Mouse (Mus musculus) embryonic facial prominence, embryonic 10.5 days (tissue): ENCODE data around the gene Rab11fip3. TPM values are rescaled to one million over a fixed set of nuclear protein-coding genes. Genes with fewer than 3 reads are reported as not detected.

Experiments
- DNase-seq: peaks from one replicate; pipeline ENCODE4 v3.0.0-alpha.2; 2017; ENCODE audit warnings: low spot score
- H3K27ac ChIP-seq: fragments of 300-500 bp; sonication (generic); replicated peaks from 2 replicates; pipeline ENCODE4 v1.5.1; 2016; ENCODE audit warnings: mild to moderate bottlenecking
- H3K27me3 ChIP-seq: fragments of 300-500 bp; sonication (generic); replicated peaks from 2 replicates; pipeline ENCODE4 v1.6.1; 2016; ENCODE audit warnings: low read depth, mild to moderate bottlenecking; ENCODE audit not compliant: poor library complexity, severe bottlenecking
- H3K36me3 ChIP-seq: fragments of 300-500 bp; sonication (generic); replicated peaks from 2 replicates; pipeline ENCODE4 v1.6.1; 2016; ENCODE audit warnings: mild to moderate bottlenecking, moderate library complexity
- H3K4me1 ChIP-seq: fragments of 300-500 bp; sonication (generic); 2 replicates; pipeline ENCODE4 v1.6.1; 2016
- H3K4me3 ChIP-seq: fragments of 300-500 bp; sonication (generic); 2 replicates; pipeline ENCODE4 v1.5.1; 2016; ENCODE audit warnings: mild to moderate bottlenecking, moderate library complexity
- H3K9me3 ChIP-seq: fragments of 300-500 bp; sonication (generic); 2 replicates; pipeline ENCODE4 v1.6.1; 2016; ENCODE audit warnings: mild to moderate bottlenecking
- WGBS: fragments of 180-500 bp; shearing (Covaris S2); methylation state at CpG from one replicate; pipeline ENCODE4 v1.1.7; 2016; 5-methylcytosine and 5-hydroxymethylcytosine counted together
- polyA plus RNA-seq: library from polyadenylated mRNA; unstranded; fragments of >200 nt; fragmentation: Nextera tagmentation; extraction: Ambion mirVana; gene quantifications from 2 replicates; pipeline ENCODE4 v1.2.1, GENCODE M21; 2016

The Rab11fip3 gene
- polyA plus RNA-seq, 1 experiment from 2014 or later: 25.3 TPM

- H3K27me3 ChIP-seq: peaks cover 59% of the 10 kb centered on the region
- 82% methylated on average over 5 of the region's 5 CpGs for WGBS
- H3K27ac ChIP-seq: no peak overlapping the region
- H3K36me3 ChIP-seq: peaks cover 17% of the 10 kb centered on the region
- H3K9me3 ChIP-seq: no peaks in the 10 kb centered on the region
- no peak for DNase-seq
- no peak overlapping the region for H3K4me3 ChIP-seq
- peaks cover 40% of the 10 kb centered on the region for H3K4me1 ChIP-seq
These were observed 116.2 kb downstream of the Rab11fip3 start for GRCm38 (mm10) chr17:25953161-25953560.

DNA sequence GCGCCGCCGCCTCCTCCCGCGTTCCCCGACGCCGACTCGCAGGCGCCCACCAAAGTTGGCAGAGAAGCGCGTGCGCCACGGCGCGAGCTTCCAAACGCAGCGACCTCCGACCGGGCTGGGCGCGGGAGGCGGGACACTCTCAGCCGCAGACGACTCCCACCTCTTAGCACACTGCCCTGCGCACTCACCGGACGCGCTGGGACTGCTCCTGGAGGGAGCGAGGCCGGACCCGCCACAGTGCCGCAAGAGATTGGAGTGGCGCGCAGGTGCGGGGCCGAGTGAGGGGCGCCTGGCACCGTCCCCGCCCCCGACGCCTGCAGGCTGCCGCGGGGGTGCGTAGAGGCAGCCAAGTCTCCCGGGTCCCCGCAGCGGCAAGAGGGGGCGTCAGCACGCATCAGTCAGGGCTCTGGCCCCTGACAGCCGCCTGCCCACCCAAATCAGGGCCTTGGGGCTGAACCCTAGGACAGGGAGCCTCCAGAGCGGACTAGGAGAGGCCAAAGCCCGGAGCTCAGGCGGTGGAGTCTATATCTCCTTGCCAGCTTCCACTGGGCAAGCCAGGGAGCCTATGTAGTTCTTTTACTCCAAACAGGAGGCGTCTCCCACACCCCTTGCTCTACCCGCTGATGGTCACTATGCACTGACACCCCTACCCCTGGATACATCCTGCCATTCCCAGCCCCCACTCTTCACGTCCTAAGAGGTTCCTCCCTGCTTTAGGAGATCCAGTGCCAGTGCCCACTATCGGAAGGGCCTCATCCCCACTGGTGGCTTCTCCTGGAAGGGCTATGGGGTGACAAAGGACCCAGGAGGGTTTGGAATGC is 117.3 kb downstream of the Rab11fip3 start, which contains the start of gene A930017K11Rik:
Gene A930017K11Rik (minus strand): TSS at position 763 of the 821 bp plus-strand sequence.
- H3K36me3 ChIP-seq: peaks cover 5% of the 10 kb centered on the region; the same call in 1 of the 2 replicates
- no peaks in the 10 kb centered on the region for H3K9me3 ChIP-seq
- peaks cover 31% of the 10 kb centered on the region for H3K4me1 ChIP-seq
- peaks cover 59% of the 10 kb centered on the region for H3K27me3 ChIP-seq
- H3K27ac ChIP-seq: peak within 1 kb of the TSS; percentile 44; the same call in 1 of the 2 replicates
- DNase-seq: peak; percentile 53
- 1% methylated on average over 58 of the region's 58 CpGs for WGBS
- peak within 1 kb of the TSS; percentile 60 for H3K4me3 ChIP-seq

DNA sequence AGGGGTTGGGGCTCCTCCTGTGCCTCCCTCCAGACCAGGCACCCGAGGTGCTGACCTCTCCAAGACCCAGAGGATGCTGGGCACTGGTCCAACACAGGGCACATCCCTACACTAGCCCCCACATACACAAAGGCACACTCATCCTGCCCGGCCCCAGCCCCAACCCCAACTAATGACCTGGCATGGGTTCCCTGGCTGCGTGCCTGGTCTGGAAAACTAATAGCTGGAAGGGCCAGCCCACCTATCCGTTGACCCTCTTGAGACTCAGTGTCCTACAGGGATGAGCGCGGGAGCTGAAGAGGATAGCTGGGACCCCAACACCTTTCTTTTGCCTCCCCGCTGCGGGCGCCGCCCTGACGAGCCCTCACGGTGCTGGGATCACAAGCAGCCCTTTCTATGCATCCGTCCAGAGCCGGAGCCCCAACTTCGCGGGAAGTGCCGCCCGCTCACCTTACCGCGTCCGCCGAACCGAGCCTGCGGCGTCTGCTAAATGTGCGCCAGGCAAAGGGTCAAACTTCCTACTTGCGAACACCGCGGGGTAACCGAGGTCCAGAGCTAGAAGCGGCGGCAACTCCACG is 118.0 kb downstream of the Rab11fip3 start:
- under 1% methylated on average over 33 of the region's 33 CpGs for WGBS
- peaks cover 59% of the 10 kb centered on the region for H3K27me3 ChIP-seq
- H3K36me3 ChIP-seq: peaks cover 4% of the 10 kb centered on the region; the same call in 1 of the 2 replicates
- H3K9me3 ChIP-seq: no peaks in the 10 kb centered on the region
- peaks cover 24% of the 10 kb centered on the region for H3K4me1 ChIP-seq
- peak overlapping the region; percentile 60 for H3K4me3 ChIP-seq
- DNase-seq: no peak
- H3K27ac ChIP-seq: peak overlapping the region; percentile 44; the same call in 1 of the 2 replicates

DNA sequence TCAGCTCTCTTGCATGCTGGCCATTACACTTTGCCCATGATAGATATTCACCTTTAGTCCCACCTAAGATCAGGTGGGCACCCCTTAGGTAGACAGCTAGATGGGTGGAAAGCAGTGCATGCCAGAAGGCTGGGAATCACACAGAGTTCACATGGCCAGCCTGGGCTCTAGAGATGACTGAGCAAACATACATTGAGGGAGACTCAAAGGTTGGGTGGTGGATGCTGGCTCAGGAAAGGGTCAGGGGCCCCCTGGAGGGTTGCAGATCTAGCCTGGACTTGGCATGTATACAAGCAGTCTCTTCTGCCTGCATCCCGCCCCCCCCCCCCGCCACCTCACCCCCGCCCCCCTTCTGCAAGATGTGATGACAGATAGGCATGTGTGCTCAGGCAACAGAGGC is 118.6 kb downstream of the Rab11fip3 start:
- H3K27ac ChIP-seq: no peak overlapping the region
- no peaks in the 10 kb centered on the region for H3K36me3 ChIP-seq
- H3K27me3 ChIP-seq: peaks cover 59% of the 10 kb centered on the region
- H3K4me1 ChIP-seq: peaks cover 25% of the 10 kb centered on the region
- no peak for DNase-seq
- no peaks in the 10 kb centered on the region for H3K9me3 ChIP-seq
- H3K4me3 ChIP-seq: peak overlapping the region; percentile 60
- 10% methylated on average over 3 of the region's 3 CpGs for WGBS

GRCm38 (mm10) chr17:25949981-25950380 is 119.4 kb downstream of the Rab11fip3 start:
- 80% methylated on average over 5 of the region's 5 CpGs for WGBS
- H3K9me3 ChIP-seq: no peaks in the 10 kb centered on the region
- DNase-seq: no peak
- H3K27me3 ChIP-seq: peaks cover 55% of the 10 kb centered on the region
- no peaks in the 10 kb centered on the region for H3K36me3 ChIP-seq
- no peak overlapping the region for H3K27ac ChIP-seq
- no peak overlapping the region for H3K4me3 ChIP-seq
- peaks cover 32% of the 10 kb centered on the region for H3K4me1 ChIP-seq

DNA sequence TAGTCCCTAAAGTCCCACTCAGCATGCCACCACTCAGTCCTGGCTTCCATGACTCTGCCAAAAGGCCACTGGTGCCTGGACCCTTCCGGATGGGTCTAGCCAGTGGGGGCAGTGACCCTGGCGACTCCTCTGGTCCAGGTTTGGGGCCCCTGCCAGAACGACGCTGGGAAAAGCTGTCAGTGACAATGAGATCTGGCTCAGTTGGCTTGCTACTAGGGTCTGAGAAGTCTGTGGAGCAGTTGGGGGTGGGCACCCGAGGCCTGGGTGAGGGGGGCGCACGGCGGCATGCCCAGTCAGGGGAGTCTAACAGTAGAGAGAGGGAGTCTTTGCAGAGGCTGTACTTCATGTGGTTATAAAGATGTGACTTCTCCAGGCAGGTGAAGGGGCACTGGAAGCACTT is 121.3 kb downstream of the Rab11fip3 start:
- DNase-seq: no peak
- Histone ChIP-seq H3K4me3 (no peak overlapping the region), H3K4me1 (peaks cover 46% of the 10 kb centered on the region), H3K36me3 (no peaks in the 10 kb centered on the region), H3K27me3 (peaks cover 36% of the 10 kb centered on the region), H3K27ac (peak overlapping the region; percentile 71; the same call in 1 of the 2 replicates), H3K9me3 (no peaks in the 10 kb centered on the region)
- WGBS: 82% methylated on average over 8 of the region's 8 CpGs

DNA sequence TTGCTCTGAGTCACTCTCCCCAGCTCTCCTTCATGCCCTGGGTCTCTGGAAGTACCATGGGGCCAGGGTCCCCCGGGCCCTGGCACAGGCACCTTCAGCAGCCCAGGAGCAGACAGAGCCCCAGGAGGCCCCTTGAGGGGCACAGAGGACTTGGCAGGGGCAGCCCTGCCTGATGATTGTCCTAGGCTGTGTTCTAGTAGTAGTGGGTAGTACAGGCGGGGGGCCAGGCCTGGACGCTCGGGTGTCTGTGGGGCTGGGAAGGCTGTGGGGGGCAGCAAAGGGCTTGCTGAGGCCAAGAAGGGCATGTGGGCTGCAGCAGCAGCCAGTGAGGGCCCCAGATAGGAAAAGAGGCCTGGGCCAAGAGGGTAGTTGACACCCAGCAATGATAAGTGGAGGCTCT is 121.8 kb downstream of the Rab11fip3 start:
- no peak overlapping the region for H3K4me3 ChIP-seq

GRCm38 (mm10) chr17:25946891-25947290 is 122.5 kb downstream of the Rab11fip3 start:
- Histone ChIP-seq H3K9me3 (no peaks in the 10 kb centered on the region), H3K4me1 (peaks cover 51% of the 10 kb centered on the region), H3K27me3 (peaks cover 25% of the 10 kb centered on the region), H3K27ac (no peak overlapping the region), H3K4me3 (peak overlapping the region; percentile 11; the same call in 1 of the 2 replicates), H3K36me3 (no peaks in the 10 kb centered on the region)
- WGBS: 82% methylated on average over 8 of the region's 8 CpGs
- DNase-seq: no peak

More for the DNA sequence above, 121.8 kb downstream of the Rab11fip3 start:
- Histone ChIP-seq H3K4me1 (peaks cover 49% of the 10 kb centered on the region), H3K27me3 (peaks cover 32% of the 10 kb centered on the region), H3K36me3 (no peaks in the 10 kb centered on the region), H3K9me3 (no peaks in the 10 kb centered on the region), H3K27ac (peak overlapping the region; percentile 71)
- WGBS: 86% methylated on average over 4 of the region's 4 CpGs
- DNase-seq: no peak

GRCm38 (mm10) chr17:25946349-25946748 is 123.0 kb downstream of the Rab11fip3 start:
- Histone ChIP-seq H3K36me3 (no peaks in the 10 kb centered on the region), H3K27ac (no peak overlapping the region; the same call in 1 of the 2 replicates), H3K9me3 (no peaks in the 10 kb centered on the region), H3K4me1 (peaks cover 49% of the 10 kb centered on the region), H3K27me3 (peaks cover 19% of the 10 kb centered on the region), H3K4me3 (no peak overlapping the region)
- DNase-seq: no peak
- 75% methylated on average over 7 of the region's 7 CpGs for WGBS

DNA sequence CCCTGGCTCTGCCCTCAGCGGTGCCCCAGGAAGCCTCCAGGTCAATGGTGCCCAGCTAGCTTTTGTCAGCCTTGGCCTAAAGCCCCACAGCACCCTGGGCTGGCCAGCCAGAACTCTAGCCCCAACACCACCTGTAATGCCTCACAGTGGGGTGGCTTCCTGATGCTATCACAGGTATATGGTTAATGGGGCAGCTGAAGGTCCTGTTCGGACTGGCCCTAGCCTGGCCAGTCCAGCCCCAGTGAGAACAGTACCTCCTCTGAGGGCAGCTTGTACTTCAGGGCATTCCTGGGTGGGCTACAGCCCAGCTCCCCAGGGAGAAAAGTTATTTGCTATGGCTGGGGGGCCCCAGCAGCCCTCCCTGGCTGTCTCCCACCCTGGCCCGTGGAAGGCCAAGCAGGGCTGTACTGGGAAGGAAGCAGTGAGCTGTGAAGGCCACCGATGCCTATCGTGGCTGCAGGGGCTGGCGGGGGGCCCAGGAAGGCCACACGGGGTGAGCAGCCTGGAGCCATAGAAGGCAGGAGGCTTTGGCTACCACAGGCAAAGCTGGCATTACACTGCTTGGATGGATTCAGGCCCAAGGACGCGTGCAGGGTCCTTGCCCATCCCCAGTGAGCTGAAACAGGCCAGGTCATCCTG is 123.7 kb downstream of the Rab11fip3 start:
- H3K4me3 ChIP-seq: no peak overlapping the region
- peaks cover 50% of the 10 kb centered on the region for H3K4me1 ChIP-seq
- DNase-seq: no peak
- H3K36me3 ChIP-seq: no peaks in the 10 kb centered on the region
- peak overlapping the region; percentile 45 for H3K27ac ChIP-seq
- peaks cover 12% of the 10 kb centered on the region for H3K27me3 ChIP-seq
- H3K9me3 ChIP-seq: no peaks in the 10 kb centered on the region
- 62% methylated on average over 9 of the region's 9 CpGs for WGBS

DNA sequence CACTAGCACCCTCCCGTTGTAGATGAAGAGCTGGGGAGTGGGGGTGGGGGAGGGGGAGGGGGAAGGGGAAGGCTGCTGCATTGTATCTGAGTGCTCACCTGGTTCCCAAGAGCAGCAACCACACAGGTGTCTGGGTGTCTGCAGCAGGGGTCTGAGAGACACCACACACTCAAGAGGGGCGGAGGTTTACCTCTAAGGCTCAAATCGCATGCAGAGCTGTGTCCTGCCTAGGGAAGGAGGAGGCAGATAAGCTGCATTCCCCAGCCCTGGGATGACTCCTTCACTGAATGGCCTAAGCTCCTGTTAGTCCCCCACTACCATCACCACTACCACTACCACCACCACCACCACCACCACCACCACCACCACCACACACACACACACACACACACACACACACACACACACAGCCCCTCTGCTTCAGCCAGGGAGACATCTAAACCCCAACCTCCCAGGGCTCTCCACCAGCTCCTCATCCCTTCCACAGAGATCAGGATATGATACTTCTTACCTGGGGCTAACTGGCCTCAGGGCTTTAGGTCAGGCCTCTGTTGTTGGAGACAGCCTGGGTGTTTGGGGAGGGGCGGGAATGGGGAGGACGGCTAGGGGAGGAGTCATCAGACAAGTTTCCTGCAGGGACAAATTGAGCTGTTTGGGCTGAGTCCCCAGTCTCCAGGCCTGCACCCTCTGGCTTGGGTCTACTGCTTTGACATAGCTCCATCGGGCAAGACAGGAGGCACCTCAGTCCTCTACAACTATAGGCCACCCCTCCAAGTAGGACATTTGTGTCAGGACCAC is 124.8 kb downstream of the Rab11fip3 start, which contains the start of the genes Pigq and Nhlrc4:
Gene Pigq (minus strand): TSS at position 571 of the 798 bp plus-strand sequence.
Gene Nhlrc4 (minus strand): TSS at position 596 of the 798 bp plus-strand sequence.
- H3K36me3 ChIP-seq: no peaks in the 10 kb centered on the region
- peaks cover 1% of the 10 kb centered on the region for H3K27me3 ChIP-seq
- 0 out of 2 replicates have a peak within 1 kb of the TSS, but pooled peaks have one; percentile 5 for H3K4me3 ChIP-seq
- H3K4me1 ChIP-seq: peaks cover 56% of the 10 kb centered on the region
- H3K27ac ChIP-seq: peak within 1 kb of the TSS; percentile 51
- DNase-seq: no peak
- no peaks in the 10 kb centered on the region for H3K9me3 ChIP-seq
- WGBS: 51% methylated on average over 6 of the region's 6 CpGs
